Mouse (Mus musculus) layer of hippocampus, adult 11-12 months (tissue): ENCODE measurements around the gene Kctd10.

Experiments used
- DNase-seq: peaks from one replicate; pipeline ENCODE4 v3.0.0; 2022; ENCODE audit warnings: low spot score

Gene Kctd10

GRCm38 (mm10) chr5:114380209-114381012 is at the start of gene Kctd10, which contains the start of gene Ube3b:
Gene Kctd10, minus strand, starts transcription at chr5:114380508.
Gene Ube3b, plus strand, starts transcription at chr5:114380607.
- DNase-seq = peak; percentile 83

DNA sequence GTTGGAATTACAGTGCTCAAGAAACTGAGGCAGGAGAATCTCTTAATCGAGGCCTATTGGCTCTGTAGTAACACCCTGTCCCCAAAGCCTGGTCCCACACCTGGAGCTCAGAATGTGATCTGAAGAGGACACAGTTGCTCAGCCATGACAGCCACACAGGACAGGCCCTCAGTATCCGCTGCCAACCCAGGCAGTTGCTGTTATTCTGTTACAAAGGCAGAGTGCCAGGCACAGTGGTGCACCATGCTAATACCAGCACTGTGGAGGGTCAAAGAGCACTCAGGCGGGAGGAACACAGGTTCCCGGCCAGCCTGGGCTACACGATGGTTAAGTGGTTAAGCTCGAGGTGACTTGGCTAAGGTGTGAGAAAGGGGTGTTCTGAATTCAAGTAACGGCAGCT is 49.5 kb upstream of the Kctd10 start:
- DNase-seq = no peak

GRCm38 (mm10) chr5:114428621-114429020 is 48.3 kb upstream of the Kctd10 start:
- DNase-seq = no peak

- DNase-seq = no peak
Observed at GRCm38 (mm10) chr5:114426732-114427131, 46.4 kb upstream of the Kctd10 start.

GRCm38 (mm10) chr5:114423961-114424360 is 43.7 kb upstream of the Kctd10 start:
- no peak for DNase-seq

- no peak for DNase-seq
Observed at GRCm38 (mm10) chr5:114422591-114422990, 42.3 kb upstream of the Kctd10 start.

DNA sequence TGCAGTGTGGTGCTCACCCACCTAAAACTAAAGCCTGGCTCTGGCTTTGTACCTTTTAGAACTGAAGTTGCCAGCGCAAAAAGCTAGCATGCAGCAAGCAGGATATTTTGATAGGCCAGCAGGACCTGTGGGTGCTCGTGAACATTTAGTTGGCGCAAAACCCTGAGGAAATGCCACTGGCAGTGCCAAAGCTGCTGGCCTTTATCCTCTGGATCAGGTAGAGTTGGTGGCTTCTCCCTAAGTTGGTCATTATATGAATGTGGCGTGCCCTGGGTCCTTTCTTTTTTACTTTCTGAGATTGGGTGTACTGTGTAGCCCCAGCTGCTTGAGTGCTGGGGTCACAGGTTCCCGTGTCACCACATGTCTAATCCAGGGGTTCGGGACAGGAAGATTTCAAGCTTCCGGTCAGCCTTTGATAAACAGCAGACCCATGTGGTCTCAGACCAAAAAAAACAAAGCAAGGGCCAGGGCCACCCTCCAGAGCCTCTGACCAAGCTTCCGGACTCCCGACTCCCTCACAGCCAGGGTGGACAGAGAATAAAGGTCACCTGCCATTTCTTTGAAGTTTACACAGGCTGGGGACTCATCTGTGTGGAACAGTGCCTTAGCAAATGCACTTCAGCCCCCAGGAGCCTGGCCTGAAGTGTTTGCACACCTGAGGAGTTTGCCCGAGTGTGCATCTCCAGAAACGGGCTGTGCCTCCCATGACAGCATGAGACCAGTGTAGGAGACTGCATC is 41.4 kb upstream of the Kctd10 start:
- DNase-seq = no peak

- DNase-seq = no peak
Observed at GRCm38 (mm10) chr5:114418541-114418940, 38.2 kb upstream of the Kctd10 start.

- no peak for DNase-seq
Observed at GRCm38 (mm10) chr5:114416855-114417254, 36.5 kb upstream of the Kctd10 start.

DNA sequence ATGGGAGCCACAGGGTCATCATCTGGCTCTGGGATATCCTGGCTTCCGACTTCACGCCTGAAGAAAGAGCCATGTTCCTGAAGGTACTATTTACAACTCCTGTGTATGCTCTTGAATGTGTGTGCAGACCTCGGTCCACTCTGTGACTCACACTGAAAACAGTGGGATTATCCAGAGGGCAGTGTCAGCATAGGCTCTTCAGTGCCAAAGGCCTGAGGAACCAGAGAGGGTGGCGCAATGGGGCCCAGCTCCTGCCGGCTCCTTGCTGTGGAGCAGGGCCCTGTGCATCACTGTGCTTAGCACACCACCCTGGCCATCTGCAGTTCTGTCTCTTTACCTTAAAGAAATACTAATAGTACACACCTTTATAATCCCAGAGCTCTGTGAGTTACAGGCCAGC is 35.3 kb upstream of the Kctd10 start:
- no peak for DNase-seq

DNA sequence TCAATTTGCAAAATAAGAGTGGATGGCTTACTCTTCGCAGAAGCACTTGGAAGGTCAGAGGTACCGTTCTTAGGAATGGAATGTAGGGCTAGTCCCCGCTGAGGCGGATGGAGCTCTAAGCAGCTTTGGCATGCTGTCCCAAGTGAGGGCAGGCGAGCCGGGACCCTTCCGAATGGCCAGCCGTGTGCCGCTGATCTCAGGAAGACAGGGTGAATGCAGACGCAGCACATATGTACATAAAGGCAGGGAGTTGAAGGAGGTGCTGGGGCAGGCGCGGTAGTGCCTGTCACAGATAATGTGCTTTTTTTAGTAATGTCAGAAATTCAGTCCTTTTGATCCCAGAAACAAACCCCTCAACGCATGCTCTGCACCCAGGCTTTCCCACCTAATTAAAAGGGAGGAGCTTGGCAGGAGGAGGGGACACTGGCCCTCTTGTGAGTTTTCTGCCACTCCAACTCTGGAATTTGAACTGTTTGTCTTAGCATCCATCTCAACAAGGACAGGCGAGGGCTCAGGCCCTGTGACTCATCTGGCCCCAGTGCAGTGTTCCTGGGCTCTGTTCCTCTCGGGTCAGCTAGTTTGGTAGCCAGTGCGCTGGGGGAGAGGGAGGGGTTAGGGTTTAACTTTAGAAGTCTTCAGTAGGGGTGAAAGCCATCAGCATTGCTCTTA is 32.9 kb upstream of the Kctd10 start:
- DNase-seq = no peak

GRCm38 (mm10) chr5:114412361-114412998 is 32.2 kb upstream of the Kctd10 start:
- no peak for DNase-seq

DNA sequence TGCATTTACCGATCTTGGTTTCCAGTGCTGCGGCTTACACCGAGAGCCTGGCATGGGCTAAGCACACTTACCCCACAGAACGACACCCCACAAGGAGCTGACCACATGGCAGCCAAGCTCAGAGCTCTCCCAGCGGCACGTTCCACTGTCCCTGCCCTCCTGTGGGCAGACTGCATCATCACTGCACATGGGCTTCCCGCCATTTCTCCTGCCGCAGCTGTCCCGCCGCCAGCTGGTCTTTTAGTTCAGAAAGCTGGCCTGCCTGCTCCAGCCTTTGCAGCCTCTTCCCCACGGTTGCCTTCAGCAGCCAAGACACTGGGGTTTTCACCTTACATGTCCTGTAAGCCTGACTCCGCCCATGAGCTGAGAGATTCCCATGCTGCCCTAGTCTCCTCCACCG is 30.1 kb upstream of the Kctd10 start:
- DNase-seq = no peak

- DNase-seq = no peak
Observed at GRCm38 (mm10) chr5:114408846-114409245, 28.5 kb upstream of the Kctd10 start.

- DNase-seq = no peak
Observed at GRCm38 (mm10) chr5:114407810-114408209, 27.5 kb upstream of the Kctd10 start.

DNA sequence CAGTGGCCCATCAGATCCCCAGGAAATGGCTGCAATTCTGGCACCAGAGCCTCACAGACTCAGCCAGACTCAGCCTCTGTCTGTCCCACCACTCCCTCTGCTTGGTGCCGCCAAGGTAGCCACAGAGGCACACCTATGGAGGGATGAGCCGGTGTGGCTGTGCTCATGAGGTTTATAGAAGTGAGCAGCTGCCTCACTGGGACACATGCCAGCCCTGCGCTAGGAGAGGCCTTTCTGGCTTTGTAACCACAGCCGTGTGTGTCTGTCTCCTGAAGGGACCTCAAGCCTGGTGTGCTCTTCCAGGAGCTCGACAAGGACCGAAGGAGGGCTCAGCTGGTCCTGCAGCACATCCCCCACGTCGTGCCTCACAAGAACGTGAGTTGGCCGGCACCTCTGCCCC is 27.0 kb upstream of the Kctd10 start:
- no peak for DNase-seq

DNA sequence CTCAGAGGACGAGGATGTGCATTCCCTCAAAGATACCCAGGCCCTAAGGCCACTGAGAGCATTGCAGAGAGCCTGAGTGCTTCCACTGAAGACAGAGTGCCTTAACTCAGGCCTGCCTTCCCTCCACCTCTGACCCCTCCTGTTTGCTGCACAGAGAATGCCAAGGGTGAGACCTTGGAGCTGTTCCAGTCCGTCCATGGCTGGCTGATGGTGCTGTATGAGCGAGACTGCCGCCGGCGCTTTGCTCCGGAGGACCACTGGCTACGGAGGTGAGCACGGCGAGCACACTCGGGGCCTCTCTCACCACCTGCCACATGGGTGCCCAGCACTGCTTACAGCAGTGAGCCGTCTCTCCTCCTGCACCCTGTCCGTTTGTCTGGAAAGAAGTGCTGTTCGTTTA is 26.3 kb upstream of the Kctd10 start:
- DNase-seq = no peak

DNA sequence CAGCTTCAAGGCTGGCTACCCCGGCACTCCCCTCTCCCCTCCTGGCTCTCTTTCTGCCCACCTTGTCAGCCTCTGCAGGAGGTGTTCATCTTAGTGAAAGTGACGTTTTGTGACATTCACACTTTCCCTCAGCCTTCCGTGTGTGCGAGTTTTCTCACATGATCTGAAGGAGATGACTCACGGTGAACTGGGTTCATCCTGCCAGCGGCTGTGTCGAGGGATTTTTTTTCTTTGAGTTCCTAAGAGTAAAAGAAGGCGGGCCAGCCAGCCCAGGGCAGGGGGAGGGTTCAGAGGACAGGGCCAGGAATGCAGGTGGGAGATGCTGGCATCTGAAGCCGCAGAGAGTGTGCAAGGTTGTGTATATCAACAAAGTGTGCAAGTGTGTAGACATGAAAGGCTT is 12.9 kb upstream of the Kctd10 start:
- no peak for DNase-seq

DNA sequence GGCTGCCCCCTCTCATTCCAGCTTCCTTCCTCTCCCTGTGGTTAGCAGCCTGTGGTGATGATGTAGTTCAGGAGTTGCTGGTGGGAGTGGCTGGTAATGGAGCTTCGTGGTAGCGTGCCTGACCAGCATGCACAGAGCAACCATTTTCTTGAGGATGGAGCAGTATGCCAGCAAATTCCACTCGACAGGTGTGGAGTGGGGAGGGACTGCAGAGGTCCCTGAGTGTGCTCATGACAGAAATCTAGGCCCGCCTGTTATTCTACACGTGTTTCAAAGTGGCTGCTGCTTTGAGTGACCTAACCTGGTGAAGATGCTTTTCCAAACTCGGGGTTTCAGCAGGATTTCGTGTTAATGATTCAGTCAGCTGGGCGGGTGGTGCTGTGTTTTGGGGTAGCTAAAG is 4.1 kb upstream of the Kctd10 start:
- DNase-seq = no peak

GRCm38 (mm10) chr5:114383184-114383904 is 3.0 kb upstream of the Kctd10 start:
- DNase-seq = peak; percentile 26

- peak; percentile 17 for DNase-seq
Observed at GRCm38 (mm10) chr5:114381013-114381351, 674 bp upstream of the Kctd10 start.

DNA sequence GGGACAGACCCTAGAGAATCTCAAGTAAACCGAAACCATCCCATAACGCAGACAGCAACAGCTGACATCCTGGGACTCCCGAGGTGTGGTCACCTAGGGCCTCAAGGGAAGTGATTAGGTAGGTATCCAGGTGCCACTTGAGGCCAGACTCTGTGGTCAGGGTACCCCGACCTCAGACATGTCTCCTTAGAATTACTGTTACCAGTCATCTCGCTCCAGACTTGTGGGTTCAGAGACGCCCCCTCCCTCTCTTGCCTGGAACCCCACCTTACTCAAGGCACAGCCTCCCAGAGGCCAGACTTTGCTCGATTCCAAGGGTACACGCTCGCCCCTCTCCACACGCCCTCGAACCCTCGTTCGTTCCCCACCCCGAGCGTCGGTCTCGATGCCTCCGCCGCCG is 545 bp downstream of the Kctd10 start:
- DNase-seq = no peak
